Mouse (Mus musculus): ENCODE results near the gene Slc7a11. TPM values are rescaled to one million over a fixed set of nuclear protein-coding genes. Genes with fewer than 3 reads are reported as not detected.
A peak's percentile ranks its signal among the peaks of the same experiment; 100 is the strongest.

Slc7a11 gene
- total RNA-seq, 2 experiments from 2014 or later, result 22.9 to 26.3 TPM

- intact Hi-C loops (cut with DNase I), result no loop called here
- no peak for DNase-seq (ENCODE audit: low spot score in 2 of 2)
These were observed 399.3 kb downstream of the Slc7a11 start for GRCm38 (mm10) chr3:50044160-50044559.

- intact Hi-C loops (cut with DNase I), result no loop called here
- DNase-seq (ENCODE audit: low spot score in 2 of 2), result no peak
These were observed 402.3 kb downstream of the Slc7a11 start for GRCm38 (mm10) chr3:50041141-50041540.

GRCm38 (mm10) chr3:50035875-50036528 lies 407.4 kb downstream of the Slc7a11 start:
- intact Hi-C loops (cut with DNase I), result no loop called here

GRCm38 (mm10) chr3:50033325-50033724 lies 410.1 kb downstream of the Slc7a11 start:
- intact Hi-C loops (cut with DNase I), result no loop called here
- DNase-seq (ENCODE audit: low spot score in 2 of 2), result no peak

More at GRCm38 (mm10) chr3:50035875-50036528, 407.4 kb downstream of the Slc7a11 start:
- DNase-seq (ENCODE audit: low spot score in 2 of 2), result no peak

GRCm38 (mm10) chr3:50026039-50026438 lies 417.4 kb downstream of the Slc7a11 start:
- intact Hi-C loops (cut with DNase I), result no loop called here
- DNase-seq (ENCODE audit: low spot score in 2 of 2), result no peak

- intact Hi-C loops (cut with DNase I), result no loop called here
- peak; percentile 3 to 49 for DNase-seq (ENCODE audit: low spot score in 2 of 2)
These were observed 429.0 kb downstream of the Slc7a11 start for GRCm38 (mm10) chr3:50014396-50014795.

GRCm38 (mm10) chr3:50012012-50012411 lies 431.4 kb downstream of the Slc7a11 start:
- intact Hi-C loops (cut with DNase I), result no loop called here
- DNase-seq (ENCODE audit: low spot score in 2 of 2), result no peak

GRCm38 (mm10) chr3:50003970-50004683 lies 439.3 kb downstream of the Slc7a11 start:
- intact Hi-C loops (cut with DNase I), result no loop called here
- no peak for DNase-seq (ENCODE audit: low spot score in 2 of 2)

GRCm38 (mm10) chr3:50002067-50002466 lies 441.3 kb downstream of the Slc7a11 start:
- intact Hi-C loops (cut with DNase I), result no loop called here
- DNase-seq (ENCODE audit: low spot score in 2 of 2), result no peak

- no peak for DNase-seq (ENCODE audit: low spot score in 2 of 2)
- intact Hi-C loops (cut with DNase I), result no loop called here
These were observed 441.8 kb downstream of the Slc7a11 start for GRCm38 (mm10) chr3:50001635-50002034.

GRCm38 (mm10) chr3:49992891-49993290 lies 450.5 kb downstream of the Slc7a11 start:
- intact Hi-C loops (cut with DNase I), result no loop called here

GRCm38 (mm10) chr3:49987236-49987635 lies 456.2 kb downstream of the Slc7a11 start:
- no peak for DNase-seq (ENCODE audit: low spot score in 2 of 2)
- intact Hi-C loops (cut with DNase I), result no loop called here

More at GRCm38 (mm10) chr3:49992891-49993290, 450.5 kb downstream of the Slc7a11 start:
- DNase-seq (ENCODE audit: low spot score in 2 of 2), result no peak

GRCm38 (mm10) chr3:49984795-49985194 lies 458.6 kb downstream of the Slc7a11 start:
- intact Hi-C loops (cut with DNase I), result no loop called here
- DNase-seq (ENCODE audit: low spot score in 2 of 2), result no peak

GRCm38 (mm10) chr3:49983429-49984268 lies 459.8 kb downstream of the Slc7a11 start:
- intact Hi-C loops (cut with DNase I), result no loop called here
- DNase-seq (ENCODE audit: low spot score in 2 of 2), result no peak

GRCm38 (mm10) chr3:49973994-49974393 lies 469.4 kb downstream of the Slc7a11 start:
- no peak for DNase-seq (ENCODE audit: low spot score in 2 of 2)
- intact Hi-C loops (cut with DNase I), result no loop called here

- intact Hi-C loops (cut with DNase I), result no loop called here
- DNase-seq (ENCODE audit: low spot score in 2 of 2), result no peak
These were observed 477.8 kb downstream of the Slc7a11 start for GRCm38 (mm10) chr3:49965569-49965968.

- DNase-seq (ENCODE audit: low spot score in 2 of 2), result no peak
- intact Hi-C loops (cut with DNase I), result no loop called here
These were observed 482.8 kb downstream of the Slc7a11 start for GRCm38 (mm10) chr3:49960581-49960980.

GRCm38 (mm10) chr3:49946845-49947244 lies 496.6 kb downstream of the Slc7a11 start:
- DNase-seq (ENCODE audit: low spot score in 2 of 2), result no peak
- intact Hi-C loops (cut with DNase I), result no loop called here

- intact Hi-C loops (cut with DNase I), result no loop called here
These were observed 498.6 kb downstream of the Slc7a11 start for GRCm38 (mm10) chr3:49944783-49945182.

GRCm38 (mm10) chr3:49937611-49938010 lies 505.8 kb downstream of the Slc7a11 start:
- DNase-seq (ENCODE audit: low spot score in 2 of 2), result no peak
- intact Hi-C loops (cut with DNase I), result no loop called here

More at GRCm38 (mm10) chr3:49944783-49945182, 498.6 kb downstream of the Slc7a11 start:
- DNase-seq (ENCODE audit: low spot score in 2 of 2), result peak; percentile 12 to 78

Measured in left cerebral cortex, postnatal 25 days (tissue).